Mouse (Mus musculus) heart, postnatal 25 days (tissue): ENCODE measurements around the gene L3mbtl4. TPM values are rescaled to one million over a fixed set of nuclear protein-coding genes. Genes with fewer than 3 reads are reported as not detected.

Experiments
- DNase-seq: peaks from one replicate; pipeline ENCODE4 v3.0.0; 2022; ENCODE audit warnings: low spot score
- intact Hi-C: fragments of 180-260 bp; cut with DNase I; formaldehyde crosslinking; loops from one replicate; pipeline ENCODE4 v1.15.1; 2025
- total RNA-seq, 2 experiments: library from RNA; stranded (reverse); gene quantifications; 2 replicates each; pipeline ENCODE4 v1.2.3; 2021

Gene L3mbtl4
- not detected for total RNA-seq

- DNase-seq = no peak
These were observed at the start of gene L3mbtl4 for GRCm38 (mm10) chr17:68273527-68273926. TSS of gene L3mbtl4 (plus strand) at chr17:68273797.

DNA sequence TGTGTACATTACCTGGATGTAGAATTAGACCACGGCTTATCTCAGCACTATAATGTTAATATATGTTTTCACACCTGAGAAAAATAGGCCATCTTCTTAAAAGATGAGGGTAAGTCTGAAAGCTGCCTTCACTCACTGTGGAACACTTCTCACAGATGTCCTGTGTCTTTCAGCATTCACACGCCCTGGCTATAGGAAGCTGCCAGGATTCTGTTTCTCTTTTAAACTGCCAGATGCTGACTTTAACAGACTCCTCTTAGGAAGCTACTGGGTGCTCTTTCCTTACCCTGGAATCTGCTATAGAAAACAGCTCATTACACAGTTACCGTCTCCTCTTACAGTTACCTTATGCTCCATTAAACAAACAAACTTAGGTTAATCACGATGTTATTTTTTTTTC lies 43.1 kb upstream of the L3mbtl4 start:
- intact Hi-C loops = no loop called here
- no peak for DNase-seq

More at GRCm38 (mm10) chr17:68273527-68273926, at the start of gene L3mbtl4:
- intact Hi-C loops = no loop called here

- intact Hi-C loops = no loop called here
- DNase-seq = no peak
These were observed 38.2 kb upstream of the L3mbtl4 start for GRCm38 (mm10) chr17:68235380-68235779.

DNA sequence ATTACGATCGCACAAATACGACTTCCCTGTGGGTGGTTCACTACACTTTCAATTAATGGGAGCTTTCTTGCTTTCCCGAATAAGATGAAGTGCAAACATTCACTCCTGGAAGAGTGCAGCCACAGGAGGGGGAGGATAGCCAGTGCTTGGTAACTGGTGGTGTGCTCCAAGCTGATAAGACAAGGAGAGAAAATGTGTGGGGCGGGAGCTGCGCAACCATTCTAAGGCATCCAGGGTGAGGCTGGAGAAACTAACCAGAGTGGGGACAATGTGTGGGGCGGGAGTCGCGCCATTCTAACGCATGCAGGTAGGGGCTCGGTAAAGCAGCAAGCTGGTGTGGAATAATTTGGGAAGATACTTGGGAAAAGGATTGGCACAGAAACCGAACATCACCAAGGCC lies 36.6 kb upstream of the L3mbtl4 start:
- no peak for DNase-seq
- intact Hi-C loops = no loop called here

GRCm38 (mm10) chr17:68240171-68240570 lies 33.4 kb upstream of the L3mbtl4 start:
- intact Hi-C loops = no loop called here
- DNase-seq = no peak

DNA sequence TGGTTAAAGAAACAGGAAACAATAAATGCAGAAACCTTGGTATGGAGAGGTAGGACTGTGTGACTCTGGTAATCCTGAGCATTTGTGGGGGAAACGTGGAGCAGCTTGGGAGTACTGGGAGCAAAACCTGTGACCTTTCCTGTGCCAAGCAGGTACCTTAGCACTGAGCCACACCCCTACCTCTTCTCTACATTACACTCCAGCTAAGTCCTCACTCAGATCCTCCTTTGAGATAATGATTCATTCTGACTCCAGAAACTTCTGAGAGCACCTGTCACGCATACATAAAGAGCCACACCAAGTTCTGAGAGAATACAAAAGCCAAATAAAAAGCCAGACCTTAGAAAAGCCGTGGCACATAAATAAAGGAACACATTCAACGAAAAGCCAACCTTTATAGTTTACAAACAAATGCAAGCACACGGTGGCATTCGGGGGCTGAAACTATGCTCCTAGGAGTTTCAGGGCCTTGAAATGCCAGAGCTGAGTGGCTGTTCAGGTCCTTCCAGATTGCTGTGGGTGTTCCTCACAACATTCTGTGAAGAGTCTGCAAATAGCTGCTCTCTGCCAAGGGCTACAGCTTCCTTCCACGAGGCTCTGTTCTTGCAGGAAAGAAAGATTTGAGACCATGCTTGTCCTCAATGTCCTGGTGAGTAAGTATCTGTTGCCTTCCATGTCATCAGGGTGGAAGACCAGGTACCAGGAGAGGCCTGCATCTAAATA lies 8.6 kb upstream of the L3mbtl4 start:
- intact Hi-C loops = no loop called here

DNA sequence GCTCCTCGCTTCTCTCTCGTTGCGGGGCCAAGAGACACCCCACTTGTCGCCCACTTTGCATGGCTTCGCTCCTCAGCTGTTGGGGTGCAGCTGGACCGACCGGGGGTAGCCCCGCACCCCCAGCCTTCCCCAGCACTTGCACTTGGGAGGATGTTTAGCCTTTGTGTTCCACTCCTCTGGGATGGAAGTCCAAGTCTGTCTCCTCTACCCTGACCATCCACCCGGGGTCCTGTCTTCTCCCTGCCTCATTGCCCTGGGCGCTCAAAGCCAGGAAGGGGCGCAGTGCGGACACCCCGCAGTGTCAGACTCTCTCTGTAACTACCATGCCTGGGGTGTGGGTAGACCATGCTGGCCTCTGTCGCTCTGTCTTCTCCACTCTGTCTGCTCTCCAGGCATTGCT lies 357 bp downstream of the L3mbtl4 start:
- no peak for DNase-seq
- intact Hi-C loops = no loop called here

More for the DNA sequence above, 8.6 kb upstream of the L3mbtl4 start:
- no peak for DNase-seq

DNA sequence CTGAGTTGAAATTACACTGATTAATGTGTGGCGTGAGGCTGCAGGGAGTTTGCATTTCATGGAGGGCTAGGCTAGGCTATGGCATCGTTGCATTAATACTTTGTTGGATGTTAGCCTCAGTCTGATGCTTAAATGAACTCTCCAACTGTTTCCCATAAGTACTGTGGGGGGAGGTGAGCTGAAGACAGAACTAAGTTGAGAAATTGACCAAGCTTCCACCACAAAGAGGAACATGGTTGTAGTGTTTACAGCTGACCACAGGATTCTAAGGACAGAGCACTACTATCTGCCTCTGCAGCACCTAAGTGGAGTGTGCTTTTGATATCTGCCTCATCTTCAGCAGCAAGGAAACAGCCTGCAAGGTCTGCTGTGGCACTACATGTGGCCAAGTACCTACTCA lies 1.5 kb downstream of the L3mbtl4 start:
- no peak for DNase-seq
- intact Hi-C loops = no loop called here

GRCm38 (mm10) chr17:68280915-68281314 lies 7.3 kb downstream of the L3mbtl4 start:
- intact Hi-C loops = no loop called here
- no peak for DNase-seq

DNA sequence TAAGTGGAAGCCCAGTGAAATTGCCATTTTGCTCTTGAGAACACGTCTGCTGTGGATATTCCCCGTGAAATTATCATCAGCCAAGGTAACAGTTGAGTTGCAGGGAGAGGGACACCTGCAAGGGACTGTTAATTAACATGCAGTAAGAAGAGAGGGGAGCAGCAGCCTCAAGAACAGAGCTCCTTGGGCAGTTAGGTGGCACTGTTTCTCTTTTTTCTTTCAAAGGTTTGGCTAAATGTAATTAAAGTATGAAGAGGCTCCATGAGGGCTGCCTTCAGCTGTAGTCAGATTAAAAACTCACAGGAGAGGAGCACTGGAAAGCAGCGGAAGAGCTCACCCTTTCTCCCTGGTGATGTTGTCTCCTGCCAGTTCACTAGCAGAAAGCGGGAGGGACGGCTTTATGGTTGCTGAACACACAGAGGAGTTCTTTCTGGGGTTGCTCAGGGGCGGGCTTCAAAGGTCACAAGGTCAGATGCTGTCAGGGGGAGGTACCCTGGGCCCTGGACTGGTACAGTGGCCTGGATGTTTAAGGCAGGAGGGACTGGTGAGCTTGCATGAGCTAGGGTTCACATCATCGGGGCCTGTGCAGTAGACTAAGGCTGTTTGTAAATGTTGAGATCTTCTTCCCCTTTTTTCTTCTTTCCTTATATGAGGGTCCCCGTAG lies 11.7 kb downstream of the L3mbtl4 start:
- DNase-seq = no peak
- intact Hi-C loops = no loop called here

DNA sequence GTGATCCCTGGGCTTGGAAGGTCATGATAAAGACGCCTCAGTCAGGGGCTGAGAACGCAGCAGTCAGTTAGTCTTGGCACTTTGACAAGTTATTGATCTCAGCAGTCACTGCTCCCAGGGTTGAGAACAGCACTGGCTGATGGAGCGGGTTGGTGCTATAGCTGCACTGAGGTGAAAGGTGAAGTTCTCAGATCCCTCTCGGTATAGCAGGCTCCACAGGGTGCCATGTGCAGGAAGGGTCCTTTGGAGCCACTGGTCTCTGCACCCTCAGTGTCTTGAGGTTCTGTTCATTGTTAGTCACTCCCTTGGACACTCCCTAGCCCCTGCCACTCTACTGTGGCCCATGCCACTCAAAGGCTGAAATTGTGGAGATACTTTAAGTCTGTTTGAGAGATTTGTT lies 14.5 kb downstream of the L3mbtl4 start:
- intact Hi-C loops = no loop called here
- no peak for DNase-seq

DNA sequence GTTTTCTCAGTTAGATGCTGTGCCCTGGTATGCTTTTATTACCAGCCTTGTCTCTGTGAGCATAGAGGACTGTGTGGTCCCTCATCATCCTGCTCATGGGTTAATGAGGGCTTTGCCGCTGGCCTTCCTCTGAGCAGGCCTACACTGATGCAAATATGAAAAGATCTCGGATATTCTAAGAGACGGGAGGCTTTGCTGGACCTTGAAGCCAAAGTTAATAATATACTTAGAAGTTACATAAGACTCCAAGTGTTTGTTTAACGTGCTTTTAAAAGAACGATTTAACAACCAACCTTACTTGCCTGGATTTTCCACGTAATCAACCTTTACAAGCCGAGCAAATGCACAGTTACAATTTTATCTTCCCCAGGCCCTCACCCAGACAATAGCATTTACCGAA lies 15.1 kb downstream of the L3mbtl4 start:
- intact Hi-C loops = no loop called here
- no peak for DNase-seq

DNA sequence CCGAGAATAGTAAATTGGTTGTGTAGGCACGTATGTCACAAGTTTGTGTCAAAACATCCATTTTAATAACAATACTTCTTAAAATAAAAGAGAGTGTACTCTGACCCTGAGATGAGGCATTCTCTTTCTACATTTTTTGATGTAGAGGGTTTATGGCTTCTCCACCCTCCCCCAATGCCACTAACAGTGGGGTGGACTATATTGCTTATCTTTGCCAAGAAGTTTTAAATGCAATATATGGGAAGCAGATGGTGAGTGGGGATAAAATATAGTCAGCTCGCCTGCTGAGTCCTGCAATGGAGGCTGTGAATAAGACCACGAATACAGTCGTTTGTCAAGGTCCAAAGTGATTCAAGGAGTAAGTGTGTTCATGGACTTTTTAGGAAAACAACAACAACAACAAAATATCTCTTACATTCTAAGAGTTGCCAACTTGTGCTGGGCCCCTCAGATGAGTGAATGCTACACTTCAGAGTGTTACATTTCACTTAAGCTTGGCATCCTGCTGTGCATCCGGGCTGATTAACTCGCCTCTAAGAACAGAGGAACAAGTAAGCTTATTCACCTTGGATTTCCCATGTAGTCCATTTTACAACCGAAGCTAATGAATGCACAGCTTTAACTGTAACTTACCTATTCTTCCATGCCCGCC lies 18.2 kb downstream of the L3mbtl4 start:
- DNase-seq = no peak
- intact Hi-C loops = no loop called here

DNA sequence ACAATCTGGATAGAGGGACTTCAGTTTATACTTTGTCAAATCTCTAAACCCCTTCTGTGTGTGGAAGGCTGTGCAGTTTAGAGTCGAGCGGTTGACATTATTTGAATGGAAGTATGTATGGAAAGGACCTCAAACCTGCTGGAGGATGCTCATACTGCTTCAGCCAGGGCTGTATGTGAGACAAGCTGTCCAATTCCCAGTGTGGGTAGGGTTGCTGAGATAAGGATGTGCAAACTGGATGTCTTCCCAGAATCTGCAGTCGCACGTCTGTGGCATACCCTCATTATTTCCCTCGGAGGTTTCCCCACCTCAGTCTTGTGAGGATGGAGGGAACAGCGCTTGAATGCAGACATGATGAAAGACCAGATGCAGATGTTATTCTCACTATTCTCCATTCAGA lies 34.8 kb downstream of the L3mbtl4 start:
- intact Hi-C loops = loop anchor here (1.0 kb wide), 1 partner anchor 13 kb away; no protein-coding TSS in a partner anchor
- DNase-seq = no peak

GRCm38 (mm10) chr17:68312286-68312927 lies 38.8 kb downstream of the L3mbtl4 start:
- no peak for DNase-seq
- intact Hi-C loops = no loop called here

GRCm38 (mm10) chr17:68320940-68321339 lies 47.3 kb downstream of the L3mbtl4 start:
- no peak for DNase-seq
- intact Hi-C loops = no loop called here

GRCm38 (mm10) chr17:68322607-68323006 lies 49.0 kb downstream of the L3mbtl4 start:
- intact Hi-C loops = no loop called here
- no peak for DNase-seq

DNA sequence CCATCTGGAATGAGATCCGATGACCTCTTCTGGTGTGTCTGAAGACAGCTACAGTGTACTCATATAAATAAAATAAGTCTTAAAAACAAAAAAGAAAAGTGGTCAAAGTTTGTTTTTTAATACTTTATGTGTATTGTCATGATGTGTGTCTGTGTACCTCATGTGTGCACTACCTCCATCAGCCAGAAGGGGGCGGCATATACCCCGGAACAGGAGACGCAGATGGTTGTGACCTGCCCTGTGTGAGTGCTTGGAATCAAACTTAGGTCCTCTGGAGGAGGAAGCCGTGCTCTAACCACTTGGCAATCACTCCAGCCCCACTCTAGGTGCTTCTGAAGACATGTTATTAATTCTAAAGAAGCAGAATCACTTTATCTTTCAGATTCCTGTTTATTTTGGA lies 58.6 kb downstream of the L3mbtl4 start:
- intact Hi-C loops = no loop called here
- no peak for DNase-seq

DNA sequence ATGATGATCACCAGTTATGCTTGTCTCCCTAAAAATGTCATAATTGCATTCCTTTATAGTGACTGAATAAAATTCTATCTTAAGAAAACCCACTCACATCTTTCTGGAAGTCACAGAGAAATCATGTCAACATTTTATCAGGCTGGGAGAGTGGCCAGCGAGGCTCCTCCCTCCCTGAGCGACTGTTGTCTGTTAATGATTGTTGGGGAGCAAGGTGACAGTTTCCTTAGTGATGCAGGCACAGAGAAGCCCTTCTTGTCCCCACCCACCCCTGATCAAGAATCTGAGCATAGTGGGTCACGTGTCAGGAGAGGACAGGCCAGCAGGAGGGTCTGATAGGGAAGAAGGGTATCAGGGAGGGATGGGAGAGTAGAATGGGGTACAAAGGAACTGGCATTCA lies 59.8 kb downstream of the L3mbtl4 start:
- intact Hi-C loops = no loop called here

DNA sequence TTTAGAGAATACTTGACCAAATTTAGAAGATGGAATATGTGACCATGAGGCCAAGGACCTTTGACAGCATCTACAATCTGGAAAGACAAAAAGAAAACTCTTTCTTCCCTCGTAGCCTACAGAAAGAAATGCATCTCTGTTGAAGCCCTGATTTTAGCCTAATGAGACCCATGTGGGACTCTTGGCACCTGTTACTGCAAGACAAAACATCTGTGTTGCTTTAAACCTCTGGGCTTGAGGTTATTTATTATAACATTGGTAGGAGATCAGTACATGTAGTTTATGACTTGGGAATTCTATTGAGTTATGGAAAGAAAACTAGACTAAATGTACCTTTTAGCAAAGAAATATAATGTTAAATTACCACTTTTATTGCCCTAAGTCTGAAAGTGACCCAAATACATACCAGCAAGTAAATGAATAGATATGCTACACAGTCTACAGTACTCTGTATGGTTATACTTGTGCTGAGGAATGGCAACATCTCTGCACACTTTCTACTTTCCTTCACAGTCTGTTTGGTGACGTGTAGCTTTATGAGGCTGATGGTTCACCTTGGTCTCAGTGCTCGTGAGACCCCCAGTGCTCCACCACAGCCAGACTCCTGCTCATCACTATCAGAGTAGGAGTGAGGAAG lies 65.4 kb downstream of the L3mbtl4 start:
- DNase-seq = no peak
- intact Hi-C loops = no loop called here

More for the DNA sequence above, 59.8 kb downstream of the L3mbtl4 start:
- DNase-seq = no peak
